In the genomic region with DNA sequence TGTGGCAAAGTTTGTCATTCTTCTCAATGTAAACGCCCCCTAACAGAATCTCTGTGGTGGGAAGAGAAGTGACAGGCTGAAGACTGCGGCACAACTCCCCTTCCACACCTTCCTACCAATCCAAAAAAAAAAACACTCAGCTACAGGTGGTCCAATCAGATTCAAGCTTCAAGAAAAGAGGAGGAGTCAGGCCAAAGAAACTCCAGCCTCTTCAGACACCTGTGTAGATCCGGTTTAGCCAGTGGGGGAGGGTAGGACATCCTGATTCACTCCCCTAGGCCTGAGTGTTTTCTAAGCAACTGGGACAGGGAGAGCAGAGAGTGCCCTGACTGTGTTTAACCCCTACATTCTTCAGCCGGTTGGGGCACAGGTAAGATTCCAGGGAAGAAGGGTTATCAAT, we compare ENCODE assay signal across 10 mouse cellular contexts. TPM values are rescaled to one million over a fixed set of nuclear protein-coding genes. Genes with fewer than 3 reads are reported as not detected.
DNase-seq lines count a peak whose midpoint lies in the region; ATAC-seq lines count a peak whose summit lies in the region.
"Had no signal": no experiment of that assay in that cellular context is flagged by ENCODE, and none has a peak within 500 bp of the region (broad histone marks: within the 10 kb centered on the region; RNA-seq: fewer than 3 reads in every experiment).

No protein-coding gene starts in this region.

- no peak overlapping the region for H3K9ac ChIP-seq in heart, embryonic 16.5 days (ENCODE audit: low read length)
- H3K9ac ChIP-seq in embryonic facial prominence, embryonic 15.5 days = no peak overlapping the region
- no peak overlapping the region for H3K9ac ChIP-seq in liver, embryonic 12.5 days
- H3K9ac ChIP-seq in forebrain, embryonic 11.5 days (ENCODE audit: low read length) = no peak overlapping the region
- H3K9ac ChIP-seq: liver, embryonic 15.5 days had no signal

- H3K36me3 ChIP-seq in heart, embryonic 16.5 days (ENCODE audit: control insufficient read depth, insufficient read depth) = no peaks in the 10 kb centered on the region
- peaks cover 10% of the 10 kb centered on the region for H3K36me3 ChIP-seq in embryonic facial prominence, embryonic 15.5 days
- no peaks in the 10 kb centered on the region for H3K36me3 ChIP-seq in liver, embryonic 12.5 days
- no peaks in the 10 kb centered on the region for H3K36me3 ChIP-seq in forebrain, embryonic 11.5 days (ENCODE audit: control insufficient read depth, insufficient read depth, low read length)
- H3K36me3 ChIP-seq: G1E; liver, embryonic 15.5 days had no signal

- no peak overlapping the region for H3K4me3 ChIP-seq in heart, embryonic 16.5 days (ENCODE audit: low read length)
- no peak overlapping the region for H3K4me3 ChIP-seq in embryonic facial prominence, embryonic 15.5 days (replicated peaks)
- H3K4me3 ChIP-seq in liver, embryonic 12.5 days = no peak overlapping the region
- H3K4me3 ChIP-seq in forebrain, embryonic 11.5 days (ENCODE audit: low read depth, low read length) = no peak overlapping the region
- H3K4me3 ChIP-seq: liver, embryonic 15.5 days had no signal

- H3K9me3 ChIP-seq in heart, embryonic 16.5 days (replicated peaks; ENCODE audit: control insufficient read depth, low read length) = no peaks in the 10 kb centered on the region
- no peaks in the 10 kb centered on the region for H3K9me3 ChIP-seq in embryonic facial prominence, embryonic 15.5 days (replicated peaks)
- H3K9me3 ChIP-seq in liver, embryonic 12.5 days (replicated peaks) = no peaks in the 10 kb centered on the region
- no peaks in the 10 kb centered on the region for H3K9me3 ChIP-seq in forebrain, embryonic 11.5 days (ENCODE audit: control insufficient read depth, low read length)
- H3K9me3 ChIP-seq: G1E; liver, embryonic 15.5 days had no signal

- ATAC-seq in heart, embryonic 16.5 days (replicated peaks; ENCODE audit: extremely low read depth, insufficient read depth, low FRiP score) = no peak
- no peak for ATAC-seq in embryonic facial prominence, embryonic 15.5 days (ENCODE audit: insufficient number of reproducible peaks, low FRiP score, low TSS enrichment, low read depth)
- no peak for ATAC-seq in liver, embryonic 12.5 days
- ATAC-seq in forebrain, embryonic 11.5 days (replicated peaks; ENCODE audit: low FRiP score) = no peak

- peaks cover 7% of the 10 kb centered on the region; the same call in 1 of the 2 replicates for H3K27me3 ChIP-seq in heart, embryonic 16.5 days (ENCODE audit: control insufficient read depth, insufficient read depth, low read length)
- peaks cover 31% of the 10 kb centered on the region for H3K27me3 ChIP-seq in embryonic facial prominence, embryonic 15.5 days
- peaks cover 80% of the 10 kb centered on the region for H3K27me3 ChIP-seq in liver, embryonic 12.5 days (replicated peaks)
- H3K27me3 ChIP-seq in forebrain, embryonic 11.5 days (ENCODE audit: control insufficient read depth, insufficient read depth, low read length) = peaks cover 23% of the 10 kb centered on the region

- DNase-seq in heart, adult 8-10 months (ENCODE audit: low spot score) = no peak
- peak; percentile 48 to 68 for DNase-seq in kidney, postnatal 4 days
- peak; percentile 33 to 35 for DNase-seq in thymus, postnatal 10 days (ENCODE audit: low spot score in 2 of 2)
- no peak for DNase-seq in forebrain, embryonic 11.5 days (ENCODE audit: low spot score)
- no peak for DNase-seq in left cerebral cortex, postnatal 25 days (ENCODE audit: low spot score in 2 of 2)

- intact Hi-C loops in left cerebral cortex, postnatal 25 days (cut with DNase I) = no loop called here

- 19% methylated on average over 4 of the region's 4 CpGs for whole genome bisulfite sequencing in heart, embryonic 16.5 days
- WGBS in embryonic facial prominence, embryonic 15.5 days = 10% methylated on average over 4 of the region's 4 CpGs
- WGBS in liver, embryonic 12.5 days (ENCODE audit: insufficient replicate concordance) = 14% methylated on average over 4 of the region's 4 CpGs
- 10% methylated on average over 4 of the region's 4 CpGs for WGBS in forebrain, embryonic 11.5 days

- no peak overlapping the region for H3K27ac ChIP-seq in heart, embryonic 16.5 days (ENCODE audit: low read length)
- H3K27ac ChIP-seq in embryonic facial prominence, embryonic 15.5 days (replicated peaks) = peak overlapping the region; percentile 58
- H3K27ac ChIP-seq in liver, embryonic 12.5 days = no peak overlapping the region
- H3K27ac ChIP-seq in forebrain, embryonic 11.5 days (ENCODE audit: low read depth, low read length) = no peak overlapping the region
- H3K27ac ChIP-seq: liver, embryonic 15.5 days had no signal

- peaks cover 7% of the 10 kb centered on the region for H3K4me1 ChIP-seq in heart, embryonic 16.5 days (ENCODE audit: control insufficient read depth, insufficient read depth, low read length)
- H3K4me1 ChIP-seq in embryonic facial prominence, embryonic 15.5 days = peaks cover 35% of the 10 kb centered on the region
- peaks cover 22% of the 10 kb centered on the region for H3K4me1 ChIP-seq in liver, embryonic 12.5 days
- H3K4me1 ChIP-seq in forebrain, embryonic 11.5 days (replicated peaks; ENCODE audit: control insufficient read depth, insufficient read depth, low read length) = 0 out of 2 replicates have a peak, but pooled peaks cover 2% of the 10 kb centered on the region

- peak overlapping the region; percentile 56 for H3K4me2 ChIP-seq in heart, embryonic 16.5 days (ENCODE audit: low read depth, low read length)
- peak overlapping the region; percentile 26; the same call in 1 of the 2 replicates for H3K4me2 ChIP-seq in embryonic facial prominence, embryonic 15.5 days (replicated peaks)
- H3K4me2 ChIP-seq in liver, embryonic 12.5 days = no peak overlapping the region
- no peak overlapping the region for H3K4me2 ChIP-seq in forebrain, embryonic 11.5 days (ENCODE audit: low read depth, low read length, severe bottlenecking)
- H3K4me2 ChIP-seq: liver, embryonic 15.5 days had no signal

RNA-seq across cellular contexts. Expression of a gene that starts 5.1 kb away (rescaled TPM):
- 3.9 and 5.4 TPM in 2 replicates for polyA plus RNA-seq in heart, embryonic 16.5 days (2015; fragmentation: Nextera tagmentation; extraction: Ambion mirVana)
- total RNA-seq in heart, adult 8-10 months (2022) = 1 to 10 TPM; 6.9 to 8.5 (median 7.9) TPM
- 23.9 and 25.8 TPM in 2 replicates for polyA plus RNA-seq in embryonic facial prominence, embryonic 15.5 days (2015; fragmentation: Nextera tagmentation; extraction: Ambion mirVana)
- polyA plus RNA-seq in liver, embryonic 12.5 days (2016; fragmentation: Nextera tagmentation; extraction: Ambion mirVana) = 1.8 TPM in 2 replicates
- 1.2 TPM in 2 replicates for polyA plus RNA-seq in forebrain, embryonic 11.5 days (2014; fragmentation: Nextera tagmentation; extraction: Ambion mirVana)
- 1 to 10 TPM; 5.8 to 7.6 TPM for total RNA-seq in left cerebral cortex, postnatal 25 days (2021)

RNA-seq across cellular contexts. Expression of a gene that starts 18.6 kb away (rescaled TPM):
- polyA plus RNA-seq in heart, embryonic 16.5 days (2015; fragmentation: Nextera tagmentation; extraction: Ambion mirVana) = 125 and 150 TPM in 2 replicates
- 10 to 100 TPM; 35.0 to 47.9 (median 39.4) TPM for total RNA-seq in heart, adult 8-10 months (2022)
- polyA plus RNA-seq in embryonic facial prominence, embryonic 15.5 days (2015; fragmentation: Nextera tagmentation; extraction: Ambion mirVana) = 186 and 189 TPM in 2 replicates
- polyA plus RNA-seq in liver, embryonic 12.5 days (2016; fragmentation: Nextera tagmentation; extraction: Ambion mirVana) = 233 and 242 TPM in 2 replicates
- 249 and 269 TPM in 2 replicates for polyA plus RNA-seq in forebrain, embryonic 11.5 days (2014; fragmentation: Nextera tagmentation; extraction: Ambion mirVana)
- total RNA-seq in left cerebral cortex, postnatal 25 days (2021) = 10 to 100 TPM; 56.7 to 62.7 TPM

RNA-seq across cellular contexts. Expression of a gene that starts 35.3 kb away (rescaled TPM):
- 1,776 and 2,205 TPM in 2 replicates for polyA plus RNA-seq in heart, embryonic 16.5 days (2015; fragmentation: Nextera tagmentation; extraction: Ambion mirVana)
- 1,000 to 10,000 TPM; 1,313 to 1,574 (median 1,476) TPM for total RNA-seq in heart, adult 8-10 months (2022)
- 4,202 and 4,259 TPM in 2 replicates for polyA plus RNA-seq in embryonic facial prominence, embryonic 15.5 days (2015; fragmentation: Nextera tagmentation; extraction: Ambion mirVana)
- polyA plus RNA-seq in liver, embryonic 12.5 days (2016; fragmentation: Nextera tagmentation; extraction: Ambion mirVana) = 2,924 and 3,037 TPM in 2 replicates
- 3,049 and 3,079 TPM in 2 replicates for polyA plus RNA-seq in forebrain, embryonic 11.5 days (2014; fragmentation: Nextera tagmentation; extraction: Ambion mirVana)
- 1,000 to 10,000 TPM; 1,545 to 1,604 TPM for total RNA-seq in left cerebral cortex, postnatal 25 days (2021)

RNA-seq across cellular contexts. Expression of a gene that starts 36.8 kb away (rescaled TPM):
- polyA plus RNA-seq in heart, embryonic 16.5 days (2015; fragmentation: Nextera tagmentation; extraction: Ambion mirVana) = 8.4 and 9.5 TPM in 2 replicates
- 1 to 10 TPM; 5.7 to 9.9 (median 6.8) TPM for total RNA-seq in heart, adult 8-10 months (2022)
- 15.8 and 16.0 TPM in 2 replicates for polyA plus RNA-seq in embryonic facial prominence, embryonic 15.5 days (2015; fragmentation: Nextera tagmentation; extraction: Ambion mirVana)
- polyA plus RNA-seq in liver, embryonic 12.5 days (2016; fragmentation: Nextera tagmentation; extraction: Ambion mirVana) = 7.7 and 8.1 TPM in 2 replicates
- polyA plus RNA-seq in forebrain, embryonic 11.5 days (2014; fragmentation: Nextera tagmentation; extraction: Ambion mirVana) = 16.3 and 17.5 TPM in 2 replicates
- 10 to 100 TPM; 13.2 to 13.5 TPM for total RNA-seq in left cerebral cortex, postnatal 25 days (2021)

RNA-seq across cellular contexts. Expression of a gene that starts 42.2 kb away (rescaled TPM):
- 316 and 332 TPM in 2 replicates for polyA plus RNA-seq in heart, embryonic 16.5 days (2015; fragmentation: Nextera tagmentation; extraction: Ambion mirVana)
- 100 to 1,000 TPM; 142 to 284 (median 234) TPM for total RNA-seq in heart, adult 8-10 months (2022)
- polyA plus RNA-seq in embryonic facial prominence, embryonic 15.5 days (2015; fragmentation: Nextera tagmentation; extraction: Ambion mirVana) = 833 and 868 TPM in 2 replicates
- polyA plus RNA-seq in liver, embryonic 12.5 days (2016; fragmentation: Nextera tagmentation; extraction: Ambion mirVana) = 555 and 561 TPM in 2 replicates
- 576 and 629 TPM in 2 replicates for polyA plus RNA-seq in forebrain, embryonic 11.5 days (2014; fragmentation: Nextera tagmentation; extraction: Ambion mirVana)
- 100 to 1,000 TPM; 235 to 247 TPM for total RNA-seq in left cerebral cortex, postnatal 25 days (2021)

Comparison
In these comparisons a context has a peak if more than half of its experiments do, and no peak if none do; other contexts are left out.
1. H3K4me2 ChIP-seq: peak in heart, embryonic 16.5 days (single experiment) and embryonic facial prominence, embryonic 15.5 days (single experiment); none in liver, embryonic 12.5 days (single experiment) and forebrain, embryonic 11.5 days (single experiment).
2. DNase-seq: peak in kidney, postnatal 4 days (2 of 2) and thymus, postnatal 10 days (2 of 2); none in heart, adult 8-10 months (single experiment), forebrain, embryonic 11.5 days (single experiment) and left cerebral cortex, postnatal 25 days (0 of 2).